Mouse (Mus musculus) left cerebral cortex, adult 8-10 months (tissue): ENCODE data around the gene Ccnl2. TPM values are rescaled to one million over a fixed set of nuclear protein-coding genes. Genes with fewer than 3 reads are reported as not detected.

ENCODE experiments used
- DNase-seq, 2 experiments: peaks; one replicate each; pipeline ENCODE4 v3.0.0; 2022; ENCODE audit warnings: low spot score in 2 of 2
- microRNA-seq, 2 experiments: library from miRNA; unstranded; fragments of <30 nt; microRNA quantifications; one replicate each; pipeline ENCODE4 v1.2.0; 2022
- total RNA-seq, 4 experiments: library from RNA; stranded (reverse); gene quantifications; 2 replicates each; pipeline ENCODE4 v1.2.4; 2022

Gene Ccnl2
- total RNA-seq, 4 experiments from 2014 or later: 54.7 to 60.9 (median 57.6) TPM

- DNase-seq: no peak
Observed at GRCm38 (mm10) chr4:155863001-155863400, 50.7 kb downstream of the Ccnl2 start, which contains the start of gene Tas1r3. TSS of gene Tas1r3 (minus strand) at chr4:155863362.

GRCm38 (mm10) chr4:155868614-155869298, 56.5 kb downstream of the Ccnl2 start:
- DNase-seq: no peak

- DNase-seq: peak; percentile 90 to 91
Observed at GRCm38 (mm10) chr4:155869317-155870033, 57.2 kb downstream of the Ccnl2 start, which contains the start of the genes Cptp and Ints11. TSS of gene Cptp (minus strand) at chr4:155869440. TSS of gene Ints11 (plus strand) at chr4:155869546.

DNA sequence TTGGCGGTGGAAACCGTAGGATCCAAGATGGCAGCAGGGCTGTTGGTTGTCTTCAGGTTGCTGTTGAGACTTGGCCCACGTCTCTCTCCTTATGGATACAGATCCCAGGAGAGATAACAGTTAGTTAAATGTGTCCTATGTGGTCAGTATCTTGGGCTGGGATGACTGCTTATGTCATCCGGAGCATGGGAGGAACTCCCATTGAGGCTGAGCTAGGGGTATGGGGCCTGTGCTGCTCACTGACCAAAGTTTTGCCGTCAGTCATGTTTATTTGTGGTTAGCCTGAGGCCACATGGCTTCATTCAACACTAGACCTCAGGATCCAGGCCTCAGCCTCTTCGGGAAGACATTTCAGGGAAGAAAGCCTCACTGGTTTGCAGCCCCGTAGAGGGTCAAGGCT, 59.1 kb downstream of the Ccnl2 start:
- no peak for DNase-seq

Small RNA genes within 50 kb of the gene (microRNA-seq; reads per million reads assigned to microRNA genes)
- 0 reads per million in 2 experiments for gene Gm27743

Other genes with a start within 250 kb of the Ccnl2 start
- gene Slc35e2, start 211.1 kb upstream of the Ccnl2 start, total RNA-seq: 10 to 100 TPM; 42.9 to 50.6 (median 43.8) TPM
- gene Cdk11b, start 187.6 kb upstream of the Ccnl2 start, total RNA-seq: 10 to 100 TPM; 40.1 to 55.0 (median 47.1) TPM
- gene Gm10563, start 167.1 kb upstream of the Ccnl2 start, total RNA-seq: not detected
- gene Mmp23, start 159.1 kb upstream of the Ccnl2 start, total RNA-seq: 1 to 10 TPM in 3 of 4 experiments, under 1 TPM in 1; 0.99 to 2.8 (median 2.1) TPM
- 100 to 1,000 TPM; 108 to 124 (median 117) TPM for gene Mib2, start 143.3 kb upstream of the Ccnl2 start, total RNA-seq
- gene Fndc10, start 118.1 kb upstream of the Ccnl2 start, total RNA-seq: 10 to 100 TPM; 31.6 to 37.7 (median 34.7) TPM
- 100 to 1,000 TPM in 2 of 4 experiments, 10 to 100 TPM in 2; 91.0 to 111 (median 98.8) TPM for gene Ssu72, start 107.7 kb upstream of the Ccnl2 start, total RNA-seq
- 10 to 100 TPM; 43.9 to 53.3 (median 48.9) TPM for gene Tmem240, start 77.7 kb upstream of the Ccnl2 start, total RNA-seq
- gene Atad3a, start 51.4 kb upstream of the Ccnl2 start, total RNA-seq: 10 to 100 TPM; 41.3 to 55.7 (median 51.1) TPM
- 10 to 100 TPM; 14.0 to 14.9 (median 14.4) TPM for gene Vwa1, start 37.8 kb upstream of the Ccnl2 start, total RNA-seq
- gene Tmem88b, start 26.6 kb upstream of the Ccnl2 start, total RNA-seq: 10 to 100 TPM; 35.4 to 43.6 (median 36.6) TPM
- gene Ankrd65, start 22.1 kb upstream of the Ccnl2 start, total RNA-seq: under 1 TPM in 1 of 4 experiments, not detected in 3; 0.35 TPM
- gene Mrpl20, start 9.6 kb upstream of the Ccnl2 start, total RNA-seq: 10 to 100 TPM; 75.3 to 87.1 (median 84.7) TPM
- 100 to 1,000 TPM; 101 to 109 (median 102) TPM for gene Aurkaip1, start 18.8 kb downstream of the Ccnl2 start, total RNA-seq
- gene Mxra8, start 27.2 kb downstream of the Ccnl2 start, total RNA-seq: 10 to 100 TPM in 1 of 4 experiments, 1 to 10 TPM in 3; 8.9 to 10.3 (median 9.3) TPM
- 10 to 100 TPM; 81.1 to 86.5 (median 81.4) TPM for gene Dvl1, start 34.9 kb downstream of the Ccnl2 start, total RNA-seq
- gene Tas1r3, start 50.9 kb downstream of the Ccnl2 start, total RNA-seq: under 1 TPM in 2 of 4 experiments, not detected in 2; 0.30 to 0.39 TPM
- gene Cptp, start 57.0 kb downstream of the Ccnl2 start, total RNA-seq: 10 to 100 TPM; 30.1 to 48.4 (median 33.7) TPM
- 10 to 100 TPM; 26.8 to 32.6 (median 30.0) TPM for gene Ints11, start 57.1 kb downstream of the Ccnl2 start, total RNA-seq
- gene Pusl1, start 79.3 kb downstream of the Ccnl2 start, total RNA-seq: 10 to 100 TPM; 49.0 to 65.6 (median 58.5) TPM
- 100 to 1,000 TPM; 108 to 128 (median 122) TPM for gene Acap3, start 79.3 kb downstream of the Ccnl2 start, total RNA-seq
- gene Ube2j2, start 131.3 kb downstream of the Ccnl2 start, total RNA-seq: 10 to 100 TPM; 57.7 to 67.6 (median 65.2) TPM
- gene C1qtnf12, start 149.8 kb downstream of the Ccnl2 start, total RNA-seq: 10 to 100 TPM; 16.0 to 26.1 (median 23.8) TPM
- 10 to 100 TPM in 2 of 4 experiments, 1 to 10 TPM in 2; 9.3 to 12.6 (median 10.5) TPM for gene B3galt6, start 180.2 kb downstream of the Ccnl2 start, total RNA-seq
- gene Sdf4, start 180.4 kb downstream of the Ccnl2 start, total RNA-seq: 100 to 1,000 TPM; 206 to 235 (median 221) TPM
- 1 to 10 TPM in 3 of 4 experiments, under 1 TPM in 1; 0.91 to 3.5 (median 1.5) TPM for gene Tnfrsf4, start 201.4 kb downstream of the Ccnl2 start, total RNA-seq
- not detected for gene Tnfrsf18, start 213.7 kb downstream of the Ccnl2 start, total RNA-seq
- under 1 TPM; 0.30 to 0.64 (median 0.44) TPM for gene Ttll10, start 246.9 kb downstream of the Ccnl2 start, total RNA-seq